In genomic region chr1:181144966-181145365, GRCm38 (mm10) we compare ENCODE assay signal across 8 mouse cellular contexts. TPM values are rescaled to one million over a fixed set of nuclear protein-coding genes. Genes with fewer than 3 reads are reported as not detected.
DNase-seq lines count a peak whose midpoint lies in the region; ATAC-seq and TF ChIP-seq lines count a peak whose summit lies in the region.

No protein-coding gene starts in this region.

- no peak for TF ChIP-seq CTCF in kidney, adult 2 months (conservative IDR thresholded peaks at IDR 0.05; ENCODE audit: insufficient read depth, insufficient read length, low read depth, low read length)
- no peak for TF ChIP-seq CTCF in MEL (IDR thresholded peaks at IDR 0.05 in 2 of 3, conservative IDR thresholded peaks at IDR 0.05 in 1 of 3; ENCODE audit: control insufficient read depth in 1 of 3, insufficient read depth in 1 of 3, low read depth in 2 of 3, low read length in 3 of 3, poor library complexity in 1 of 3, severe bottlenecking in 1 of 3)
- no peak for TF ChIP-seq CTCF in forebrain, postnatal 0 days (IDR thresholded peaks at IDR 0.05; ENCODE audit: low read depth)

- peaks cover 3% of the 10 kb centered on the region; the same call in 1 of the 2 replicates for H3K4me1 ChIP-seq in kidney, adult 2 months (ENCODE audit: control insufficient read depth, insufficient read depth, low read length)
- peaks cover 13 to 31% of the 10 kb centered on the region in 2 experiments for H3K4me1 ChIP-seq in MEL (ENCODE audit: control insufficient read depth in 1 of 2, insufficient read depth in 2 of 2, low read length in 2 of 2)
- peaks cover 10% of the 10 kb centered on the region for H3K4me1 ChIP-seq in forebrain, postnatal 0 days (ENCODE audit: insufficient read depth)
- peaks cover 57% of the 10 kb centered on the region for H3K4me1 ChIP-seq in liver, embryonic 15.5 days (replicated peaks)

- H3K27ac ChIP-seq in kidney, adult 2 months (ENCODE audit: insufficient read depth, low read depth, low read length), result peak overlapping the region; percentile 3; the same call in 1 of the 2 replicates
- H3K27ac ChIP-seq in MEL (ENCODE audit: control insufficient read depth, low read depth, low read length), result peak overlapping the region; percentile 98
- no peak overlapping the region for H3K27ac ChIP-seq in forebrain, postnatal 0 days (ENCODE audit: low read depth, low read length)
- peak overlapping the region; percentile 95 for H3K27ac ChIP-seq in liver, embryonic 15.5 days (replicated peaks)

- H3K9ac ChIP-seq in MEL (ENCODE audit: control insufficient read depth, low read depth, low read length, poor library complexity, severe bottlenecking), result peak overlapping the region; percentile 92
- H3K9ac ChIP-seq in forebrain, postnatal 0 days, result 0 out of 2 replicates have a peak overlapping the region, but pooled peaks have one; percentile 68
- H3K9ac ChIP-seq in liver, embryonic 15.5 days, result peak overlapping the region; percentile 79

- H3K36me3 ChIP-seq in kidney, adult 2 months (ENCODE audit: control insufficient read depth, insufficient read depth, low read length), result no peaks in the 10 kb centered on the region; the same call in 1 of the 2 replicates
- peaks cover 6 to 39% of the 10 kb centered on the region in 2 experiments for H3K36me3 ChIP-seq in MEL (ENCODE audit: control insufficient read depth in 1 of 2, insufficient read depth in 2 of 2, low read length in 2 of 2)
- H3K36me3 ChIP-seq in forebrain, postnatal 0 days (ENCODE audit: insufficient read depth), result peaks cover 10% of the 10 kb centered on the region
- H3K36me3 ChIP-seq in liver, embryonic 15.5 days (replicated peaks), result peaks cover 18% of the 10 kb centered on the region

- DNase-seq in kidney, adult 2 months, result peak; percentile 6
- no peak for DNase-seq in kidney, adult 18-20 months
- DNase-seq in MEL (ENCODE audit: low read depth, low spot score), result peak; percentile 64
- no peak for DNase-seq in forebrain, postnatal 0 days
- DNase-seq in gastrocnemius, postnatal 25 days, result no peak
- no peak for DNase-seq in urinary bladder, postnatal 4 days (ENCODE audit: low spot score in 2 of 2)

- no peak for TF ChIP-seq POLR2A in kidney, adult 2 months (IDR thresholded peaks at IDR 0.05; ENCODE audit: low read depth, low read length)
- TF ChIP-seq POLR2A in MEL (IDR thresholded peaks at IDR 0.05; ENCODE audit: control insufficient read depth in 1 of 2, insufficient read depth in 1 of 2, low read depth in 1 of 2, low read length in 2 of 2, poor library complexity in 1 of 2), result 0 out of 4 replicates have a peak, but pooled peaks of 1 of the 2 experiments have one; percentile 16

- peak overlapping the region; percentile 50 for H3K4me3 ChIP-seq in kidney, adult 2 months (ENCODE audit: insufficient read depth, low read depth, low read length)
- H3K4me3 ChIP-seq in MEL (ENCODE audit: control insufficient read depth in 1 of 2, insufficient read depth in 1 of 2, low read depth in 2 of 2, low read length in 2 of 2), result peak overlapping the region; percentile 58 to 99
- H3K4me3 ChIP-seq in forebrain, postnatal 0 days (ENCODE audit: low read depth, low read length), result peak overlapping the region; percentile 80
- peak overlapping the region; percentile 79 for H3K4me3 ChIP-seq in liver, embryonic 15.5 days (replicated peaks)

- no peak for TF ChIP-seq EP300 in MEL (IDR thresholded peaks at IDR 0.05; ENCODE audit: low read depth in 1 of 2, low read length in 2 of 2)

- 6% methylated on average over 12 of the region's 12 CpGs for WGBS in kidney, adult 2 months
- 14% methylated on average over 12 of the region's 12 CpGs for WGBS in forebrain, postnatal 0 days
- 10% methylated on average over 12 of the region's 12 CpGs for WGBS in liver, embryonic 15.5 days (ENCODE audit: insufficient replicate concordance)

- no peak for ATAC-seq in forebrain, postnatal 0 days
- no peak for ATAC-seq in liver, embryonic 15.5 days (ENCODE audit: insufficient read depth)
- ATAC-seq in activated CD4-positive, CD25-positive, alpha-beta regulatory T cell, adult 4 months, result no peak

- no peak for TF ChIP-seq RAD21 in MEL (IDR thresholded peaks at IDR 0.05; ENCODE audit: low read depth, low read length)

- H3K79me2 ChIP-seq in MEL (ENCODE audit: control insufficient read depth, insufficient read depth, low read length, poor library complexity), result peaks cover 25% of the 10 kb centered on the region

- H3K27me3 ChIP-seq in kidney, adult 2 months (replicated peaks; ENCODE audit: control insufficient read depth, insufficient read depth, low read length), result no peaks in the 10 kb centered on the region
- no peaks in the 10 kb centered on the region for H3K27me3 ChIP-seq in MEL (ENCODE audit: control insufficient read depth in 1 of 2, insufficient read depth in 2 of 2, low read length in 2 of 2)
- H3K27me3 ChIP-seq in forebrain, postnatal 0 days (ENCODE audit: insufficient read depth, low read length), result no peaks in the 10 kb centered on the region
- H3K27me3 ChIP-seq in liver, embryonic 15.5 days, result no peaks in the 10 kb centered on the region

- peak overlapping the region; percentile 56 for H3K4me2 ChIP-seq in forebrain, postnatal 0 days (ENCODE audit: low read depth)
- peak overlapping the region; percentile 80 for H3K4me2 ChIP-seq in liver, embryonic 15.5 days

- H3K9me3 ChIP-seq in MEL (replicated peaks; ENCODE audit: insufficient read depth, low read length), result no peaks in the 10 kb centered on the region
- no peaks in the 10 kb centered on the region for H3K9me3 ChIP-seq in forebrain, postnatal 0 days (ENCODE audit: low read length)
- no peaks in the 10 kb centered on the region for H3K9me3 ChIP-seq in liver, embryonic 15.5 days (replicated peaks)

TF ChIP-seq in MEL, 35 proteins besides CTCF, POLR2A, EP300 and RAD21:
- TF ChIP-seq TCF12 (IDR thresholded peaks at IDR 0.05; ENCODE audit: low read depth, low read length), result peak; percentile 23; the same call in 1 of the 2 replicates
- no peak for TF ChIP-seq NELFE (IDR thresholded peaks at IDR 0.05; ENCODE audit: low read depth, low read length)
- TF ChIP-seq TBP (IDR thresholded peaks at IDR 0.05; ENCODE audit: low read depth, low read length), result peak; percentile 44; the same call in 1 of the 2 replicates

RNA-seq across cellular contexts. Expression of gene Cnih4, which starts 0.5 kb away (rescaled TPM):
- polyA plus RNA-seq in kidney, adult 2 months (2012; rRNA removed), result 18.0 and 26.1 TPM in 2 replicates
- total RNA-seq in MEL (2012; rRNA removed), result 69.4 and 72.1 TPM in 2 replicates
- polyA plus RNA-seq in MEL (2012; ENCODE audit: insufficient read depth in 1 of 2, insufficient read length in 2 of 2, low read depth in 1 of 2, low replicate concordance in 2 of 2, missing spikeins in 1 of 2), result 100 to 1,000 TPM in 1 of 2 experiments, not detected in 1; 141 TPM
- 17.9 and 27.1 TPM in 2 replicates for total RNA-seq in forebrain, postnatal 0 days (2014; rRNA removed)
- 49.4 and 50.8 TPM in 2 replicates for polyA plus RNA-seq in forebrain, postnatal 0 days (2015; fragmentation: Nextera tagmentation; extraction: Ambion mirVana)
- 49.1 and 50.1 TPM in 2 replicates for polyA plus RNA-seq in liver, embryonic 15.5 days (2015; fragmentation: Nextera tagmentation; extraction: Ambion mirVana)
- 10 to 100 TPM; 71.6 to 91.0 TPM for polyA plus RNA-seq in activated CD4-positive, CD25-positive, alpha-beta regulatory T cell, adult 4 months (2017; shearing (Covaris generic))
- total RNA-seq in gastrocnemius, postnatal 25 days (2021), result 10 to 100 TPM; 32.6 to 38.7 TPM

RNA-seq across cellular contexts. Expression of gene Nvl, which starts 1.0 kb away (rescaled TPM):
- polyA plus RNA-seq in kidney, adult 2 months (2012; rRNA removed), result 6.3 and 6.6 TPM in 2 replicates
- total RNA-seq in MEL (2012; rRNA removed), result 20.8 and 21.0 TPM in 2 replicates
- polyA plus RNA-seq in MEL (2012; ENCODE audit: insufficient read depth in 1 of 2, insufficient read length in 2 of 2, low read depth in 1 of 2, low replicate concordance in 2 of 2, missing spikeins in 1 of 2), result 10 to 100 TPM in 1 of 2 experiments, not detected in 1; 29.8 TPM
- total RNA-seq in forebrain, postnatal 0 days (2014; rRNA removed), result 32.1 and 39.7 TPM in 2 replicates
- polyA plus RNA-seq in forebrain, postnatal 0 days (2015; fragmentation: Nextera tagmentation; extraction: Ambion mirVana), result 17.0 and 25.2 TPM in 2 replicates
- polyA plus RNA-seq in liver, embryonic 15.5 days (2015; fragmentation: Nextera tagmentation; extraction: Ambion mirVana), result 8.8 and 9.5 TPM in 2 replicates
- polyA plus RNA-seq in activated CD4-positive, CD25-positive, alpha-beta regulatory T cell, adult 4 months (2017; shearing (Covaris generic)), result 10 to 100 TPM; 27.8 to 37.9 TPM
- 1 to 10 TPM; 8.3 to 8.5 TPM for total RNA-seq in gastrocnemius, postnatal 25 days (2021)

Comparison
In these comparisons a context has a peak if more than half of its experiments do, and no peak if none do; other contexts are left out.
1. DNase-seq: peak in kidney, adult 2 months (single experiment) and MEL (single experiment); none in kidney, adult 18-20 months (single experiment), forebrain, postnatal 0 days (single experiment), gastrocnemius, postnatal 25 days (single experiment) and urinary bladder, postnatal 4 days (0 of 2).
2. Peak in every context shown above with its lines, with median percentiles within 50 percentile points of each other: H3K4me3 ChIP-seq and H3K9ac ChIP-seq.